Mouse (Mus musculus): ENCODE measurements around the gene Olah. TPM values are rescaled to one million over a fixed set of nuclear protein-coding genes. Genes with fewer than 3 reads are reported as not detected.

Olah gene
- total and polyA plus RNA-seq, 3 experiments, result 0.39 TPM; not detected in 2

DNA sequence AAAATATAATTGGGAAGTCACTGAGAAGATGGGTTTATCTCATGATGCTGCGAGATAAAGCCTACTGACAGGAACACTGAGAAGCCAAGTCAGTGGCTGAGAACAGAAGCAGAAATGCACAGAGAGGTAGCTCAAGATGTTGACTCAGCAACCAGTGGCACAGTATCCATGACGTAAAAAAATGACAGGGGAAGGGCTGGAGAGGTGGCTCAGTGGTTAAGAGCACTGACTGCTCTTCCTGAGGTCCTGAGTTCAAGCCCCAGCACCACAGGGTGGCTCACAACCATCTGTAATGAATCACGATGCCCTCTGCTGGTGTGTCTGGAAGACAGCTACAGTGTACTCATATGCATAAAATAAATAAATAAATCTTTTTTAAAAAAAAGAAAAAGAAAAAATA lies 35.9 kb downstream of the Olah start:
- no peak overlapping the region for H3K4me3 ChIP-seq (replicated peaks in 1 of 3; ENCODE audit: low read depth in 2 of 3, low read length in 2 of 3, poor library complexity in 1 of 3)
- in situ Hi-C loops (cut with MboI; ENCODE audit: low pct_ligation_motif_present, low pct_unique_long_range_greater_than_20kb, low sequenced_read_pairs), result no loop called here
- no peaks in the 10 kb centered on the region for H3K79me2 ChIP-seq (replicated peaks; ENCODE audit: control insufficient read depth, extremely low read depth, insufficient read depth, poor library complexity, severe bottlenecking)
- H3K9ac ChIP-seq (ENCODE audit: insufficient read depth, low read depth), result no peak overlapping the region
- dilution Hi-C loops (cut with MboI; ENCODE audit: extremely low pct_ligation_motif_present, extremely low pct_unique_long_range_greater_than_20kb, low sequenced_read_pairs), result no loop called here
- DNase-seq (ENCODE audit: extremely low read depth), result no peak
- TF ChIP-seq E2F4 (IDR thresholded peaks at IDR 0.05; ENCODE audit: insufficient replicate concordance, low read depth, low read length), result no peak
- TF ChIP-seq NELFE (IDR thresholded peaks at IDR 0.05; ENCODE audit: low read depth, low read length), result no peak
- TF ChIP-seq MYC (IDR thresholded peaks at IDR 0.05; ENCODE audit: low read depth, low read length), result no peak
- no peak for TF ChIP-seq PAX5 (IDR thresholded peaks at IDR 0.05; ENCODE audit: low read length)
- TF ChIP-seq TBP (conservative IDR thresholded peaks at IDR 0.05; ENCODE audit: low read depth, low read length), result no peak
- TF ChIP-seq USF1 (IDR thresholded peaks at IDR 0.05; ENCODE audit: low read depth, low read length), result no peak
- TF ChIP-seq POLR2AphosphoS2 (IDR thresholded peaks at IDR 0.05; ENCODE audit: low read depth, low read length), result no peak
- no peak for TF ChIP-seq HCFC1 (IDR thresholded peaks at IDR 0.05; ENCODE audit: low read depth, low read length)
- no peak for TF ChIP-seq IRF4 (IDR thresholded peaks at IDR 0.05; ENCODE audit: low read depth, low read length)
- no peak for TF ChIP-seq ETS1 (conservative IDR thresholded peaks at IDR 0.05; ENCODE audit: low read depth, low read length)
- no peak for TF ChIP-seq GABPA (IDR thresholded peaks at IDR 0.05; ENCODE audit: insufficient replicate concordance, low read depth, low read length)
- no peak for TF ChIP-seq EP300 (IDR thresholded peaks at IDR 0.05; ENCODE audit: low read length)
- no peak for TF ChIP-seq ZKSCAN1 (IDR thresholded peaks at IDR 0.05; ENCODE audit: borderline replicate concordance, low read depth, low read length)
- no peak for TF ChIP-seq SIN3A (IDR thresholded peaks at IDR 0.05; ENCODE audit: low read length)
- no peak for TF ChIP-seq MEF2A (IDR thresholded peaks at IDR 0.05; ENCODE audit: borderline replicate concordance, low read depth, low read length)
- TF ChIP-seq USF2 (conservative IDR thresholded peaks at IDR 0.05; ENCODE audit: low read depth, low read length), result no peak
- no peak for TF ChIP-seq CTCF (conservative IDR thresholded peaks at IDR 0.05 in 1 of 2, IDR thresholded peaks at IDR 0.05 in 1 of 2; ENCODE audit: low read depth in 2 of 2, low read length in 2 of 2)
- no peak for TF ChIP-seq RCOR1 (conservative IDR thresholded peaks at IDR 0.05; ENCODE audit: low read depth, low read length)
- no peak overlapping the region for H3K4me2 ChIP-seq (ENCODE audit: insufficient read depth, low read depth, poor library complexity, severe bottlenecking)
- H3K36me3 ChIP-seq (replicated peaks in 1 of 2; ENCODE audit: control insufficient read depth in 1 of 2, insufficient read depth in 1 of 2, low read length in 1 of 2), result no peaks in the 10 kb centered on the region
- no peak overlapping the region for H3K27ac ChIP-seq (ENCODE audit: insufficient read depth, low read depth)
- no peaks in the 10 kb centered on the region for H3K27me3 ChIP-seq (replicated peaks)
- peaks cover 0 to 1% of the 10 kb centered on the region in 2 experiments; a peak in 2 of 4 replicates for H3K4me1 ChIP-seq (ENCODE audit: control insufficient read depth in 1 of 2, insufficient read depth in 2 of 2)
- no peaks in the 10 kb centered on the region for H3K9me3 ChIP-seq (replicated peaks; ENCODE audit: low read length)

GRCm38 (mm10) chr2:3357887-3358286 lies 39.1 kb downstream of the Olah start:
- Histone ChIP-seq H3K36me3 (replicated peaks in 1 of 2; ENCODE audit: control insufficient read depth in 1 of 2, insufficient read depth in 1 of 2, low read length in 1 of 2) (no peaks in the 10 kb centered on the region), H3K79me2 (replicated peaks; ENCODE audit: control insufficient read depth, extremely low read depth, insufficient read depth, poor library complexity, severe bottlenecking) (no peaks in the 10 kb centered on the region), H3K27me3 (replicated peaks) (no peaks in the 10 kb centered on the region), H3K27ac (ENCODE audit: insufficient read depth, low read depth) (no peak overlapping the region), H3K9ac (ENCODE audit: insufficient read depth, low read depth) (no peak overlapping the region), H3K4me1 (ENCODE audit: control insufficient read depth in 1 of 2, insufficient read depth in 2 of 2) (peaks cover 3 to 6% of the 10 kb centered on the region in 2 experiments), H3K4me2 (ENCODE audit: insufficient read depth, low read depth, poor library complexity, severe bottlenecking) (no peak overlapping the region), H3K4me3 (replicated peaks in 1 of 3; ENCODE audit: low read depth in 2 of 3, low read length in 2 of 3, poor library complexity in 1 of 3) (no peak overlapping the region), H3K9me3 (replicated peaks; ENCODE audit: low read length) (no peaks in the 10 kb centered on the region)
- no peak for TF ChIP-seq MYC (IDR thresholded peaks at IDR 0.05; ENCODE audit: low read depth, low read length)
- no peak for TF ChIP-seq JUN (IDR thresholded peaks at IDR 0.05; ENCODE audit: insufficient read depth, low read depth, low read length)
- no peak for TF ChIP-seq MEF2A (IDR thresholded peaks at IDR 0.05; ENCODE audit: borderline replicate concordance, low read depth, low read length)
- TF ChIP-seq CTCF (conservative IDR thresholded peaks at IDR 0.05 in 1 of 2, IDR thresholded peaks at IDR 0.05 in 1 of 2; ENCODE audit: low read depth in 2 of 2, low read length in 2 of 2), result no peak
- TF ChIP-seq USF1 (IDR thresholded peaks at IDR 0.05; ENCODE audit: low read depth, low read length), result no peak
- TF ChIP-seq BHLHE40 (IDR thresholded peaks at IDR 0.05; ENCODE audit: low read depth, low read length), result no peak
- TF ChIP-seq ZKSCAN1 (IDR thresholded peaks at IDR 0.05; ENCODE audit: borderline replicate concordance, low read depth, low read length), result no peak
- TF ChIP-seq CHD2 (IDR thresholded peaks at IDR 0.05; ENCODE audit: low read length), result no peak
- no peak for TF ChIP-seq SIN3A (IDR thresholded peaks at IDR 0.05; ENCODE audit: low read length)
- no peak for TF ChIP-seq IRF4 (IDR thresholded peaks at IDR 0.05; ENCODE audit: low read depth, low read length)
- TF ChIP-seq MAFK (IDR thresholded peaks at IDR 0.05; ENCODE audit: insufficient replicate concordance, low read length), result no peak
- no peak for TF ChIP-seq UBTF (IDR thresholded peaks at IDR 0.05; ENCODE audit: low read depth, low read length)
- TF ChIP-seq JUND (conservative IDR thresholded peaks at IDR 0.05; ENCODE audit: low read depth, low read length), result no peak
- no peak for TF ChIP-seq SMC3 (IDR thresholded peaks at IDR 0.05; ENCODE audit: low read depth, low read length)
- TF ChIP-seq RCOR1 (conservative IDR thresholded peaks at IDR 0.05; ENCODE audit: low read depth, low read length), result no peak
- no peak for TF ChIP-seq KAT2A (IDR thresholded peaks at IDR 0.05; ENCODE audit: insufficient replicate concordance, low read length)
- no peak for TF ChIP-seq ZMIZ1 (IDR thresholded peaks at IDR 0.05; ENCODE audit: low read depth, low read length)
- no peak for TF ChIP-seq ZC3H11A (IDR thresholded peaks at IDR 0.05; ENCODE audit: low read depth, low read length)
- no peak for TF ChIP-seq RAD21 (IDR thresholded peaks at IDR 0.05; ENCODE audit: low read depth, low read length)
- dilution Hi-C loops (cut with MboI; ENCODE audit: extremely low pct_ligation_motif_present, extremely low pct_unique_long_range_greater_than_20kb, low sequenced_read_pairs) (no loop called here), in situ Hi-C loops (cut with MboI; ENCODE audit: low pct_ligation_motif_present, low pct_unique_long_range_greater_than_20kb, low sequenced_read_pairs) (no loop called here)
- no peak for DNase-seq (ENCODE audit: extremely low read depth)

Measured in CH12.LX (cell line).